Comparison of ENCODE assay signal across 8 mouse cellular contexts in genomic region chr13:52817991-52818491, GRCm38 (mm10).
A peak's percentile ranks its signal among the peaks of the same experiment; 100 is the strongest.
DNase-seq lines count a peak whose midpoint lies in the region; ATAC-seq lines count a peak whose summit lies in the region.

No protein-coding gene starts in this region.

- peak; percentile 36 for DNase-seq in cerebellum, adult 11 months
- peak; percentile 56 to 61 for DNase-seq in cerebellum, adult 18-20 months
- peak; percentile 73 for DNase-seq in gastrocnemius, adult 8-10 months (ENCODE audit: low spot score in 2 of 2)
- peak; percentile 53 for DNase-seq in layer of hippocampus, adult 9-10 months (ENCODE audit: low spot score)
- DNase-seq in right cerebral cortex, adult 18-20 months: peak; percentile 82
- no peak for DNase-seq in thymus, postnatal 14 days

- ATAC-seq in cerebellum, adult (ENCODE audit: insufficient number of reproducible peaks, low FRiP score, low TSS enrichment): no peak
- no peak for ATAC-seq in megakaryocyte progenitor cell, adult 5-6 weeks (replicated peaks; ENCODE audit: poor library complexity)
